Mouse (Mus musculus): ENCODE results near the gene Prmt1. TPM values are rescaled to one million over a fixed set of nuclear protein-coding genes. Genes with fewer than 3 reads are reported as not detected.

The Prmt1 gene
- total and polyA plus RNA-seq, 2 experiments from 2014 or later, result 208 to 598 TPM

DNA sequence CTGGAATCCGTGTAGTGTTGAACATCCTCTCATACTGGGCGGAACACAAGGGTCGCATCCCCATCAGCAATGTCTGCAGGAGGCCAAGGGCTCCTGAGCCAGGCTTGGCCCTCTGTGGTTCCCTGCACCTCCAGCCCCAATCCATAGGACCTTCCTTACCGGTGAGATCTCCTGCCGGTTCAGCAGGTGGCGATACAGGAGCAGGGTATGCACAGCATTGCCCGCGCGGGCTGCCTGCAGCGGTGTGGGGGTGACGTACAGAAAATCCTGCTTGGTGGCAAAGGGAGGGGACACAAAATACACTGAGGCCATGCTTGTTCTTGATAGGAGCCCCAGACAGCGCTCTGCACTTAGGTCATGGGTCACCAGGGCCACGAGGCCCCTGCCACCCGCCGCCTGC, 19.7 kb downstream of the Prmt1 start:
- TF ChIP-seq CTCF (IDR thresholded peaks at IDR 0.05; ENCODE audit: low read depth), result 0 out of 2 replicates have a peak, but pooled peaks have one; percentile 6
- H3K4me2 ChIP-seq (ENCODE audit: low read depth), result no peak overlapping the region
- H3K4me1 ChIP-seq (ENCODE audit: insufficient read depth), result peaks cover 8% of the 10 kb centered on the region; the same call in 1 of the 2 replicates
- DNase-seq (no peak), ATAC-seq (no peak)
- H3K27me3 ChIP-seq (ENCODE audit: insufficient read depth, low read length), result no peaks in the 10 kb centered on the region
- H3K27ac ChIP-seq (ENCODE audit: low read depth, low read length), result no peak overlapping the region
- WGBS, result 85% methylated on average over 15 of the region's 15 CpGs
- H3K9ac ChIP-seq, result no peak overlapping the region
- no peak overlapping the region for H3K4me3 ChIP-seq (ENCODE audit: low read depth, low read length)
- H3K9me3 ChIP-seq (ENCODE audit: low read length), result no peaks in the 10 kb centered on the region
- peaks cover 54% of the 10 kb centered on the region for H3K36me3 ChIP-seq (ENCODE audit: insufficient read depth)

DNA sequence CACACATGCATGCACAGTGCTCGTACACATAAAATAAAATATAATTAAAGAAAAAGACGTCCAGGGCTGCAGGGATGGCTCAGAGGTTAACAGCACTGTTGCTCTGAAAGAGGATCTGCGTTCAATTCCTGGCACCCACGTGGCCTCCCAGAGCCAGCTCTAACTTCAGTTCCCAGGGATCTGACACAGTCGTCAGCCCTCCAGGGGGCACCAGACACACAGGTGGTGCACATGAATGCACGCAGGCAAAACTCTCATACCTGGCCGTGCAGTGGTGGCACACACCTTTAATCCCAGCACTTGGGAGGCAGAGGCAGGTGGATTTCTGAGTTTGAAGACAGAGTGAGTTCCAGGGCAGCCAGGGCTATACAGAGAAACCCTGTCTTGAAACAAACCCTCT, 20.4 kb downstream of the Prmt1 start:
- TF ChIP-seq CTCF (IDR thresholded peaks at IDR 0.05; ENCODE audit: low read depth), result no peak; the same call in 1 of the 2 replicates
- no peak overlapping the region for H3K9ac ChIP-seq
- ATAC-seq (no peak), DNase-seq (no peak)
- no peaks in the 10 kb centered on the region for H3K9me3 ChIP-seq (ENCODE audit: low read length)
- no peak overlapping the region for H3K4me3 ChIP-seq (ENCODE audit: low read depth, low read length)
- no peak overlapping the region for H3K4me2 ChIP-seq (ENCODE audit: low read depth)
- peaks cover 59% of the 10 kb centered on the region for H3K36me3 ChIP-seq (ENCODE audit: insufficient read depth)
- peaks cover 2% of the 10 kb centered on the region; the same call in 1 of the 2 replicates for H3K4me1 ChIP-seq (ENCODE audit: insufficient read depth)
- WGBS, result 78% methylated on average over 7 of the region's 7 CpGs
- no peaks in the 10 kb centered on the region for H3K27me3 ChIP-seq (ENCODE audit: insufficient read depth, low read length)
- no peak overlapping the region for H3K27ac ChIP-seq (ENCODE audit: low read depth, low read length)

DNA sequence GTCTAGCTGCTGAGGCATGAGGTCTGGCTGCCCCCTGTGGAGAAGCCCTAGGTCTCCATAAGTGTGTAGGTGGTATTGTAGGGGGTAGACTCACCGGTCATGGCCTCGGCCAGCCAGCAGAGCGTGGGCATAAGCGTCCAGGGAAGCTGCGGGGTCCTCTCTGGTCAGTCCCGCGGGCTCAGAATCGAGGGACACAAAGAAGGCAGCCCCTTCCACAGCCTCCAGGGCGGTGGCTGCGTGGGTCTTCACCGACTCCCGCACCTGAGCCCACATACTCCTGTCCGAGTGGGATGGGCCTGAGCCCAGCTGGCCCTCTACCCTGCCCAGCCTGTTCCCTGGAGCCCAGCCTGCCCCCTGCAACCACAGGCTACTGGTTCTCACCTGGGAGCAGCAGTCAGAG, 21.4 kb downstream of the Prmt1 start:
- H3K9ac ChIP-seq, result no peak overlapping the region
- no peak overlapping the region for H3K4me3 ChIP-seq (ENCODE audit: low read depth, low read length)
- H3K27ac ChIP-seq (ENCODE audit: low read depth, low read length), result no peak overlapping the region
- no peaks in the 10 kb centered on the region for H3K9me3 ChIP-seq (ENCODE audit: low read length)
- H3K4me2 ChIP-seq (ENCODE audit: low read depth), result no peak overlapping the region
- DNase-seq, result no peak
- H3K36me3 ChIP-seq (ENCODE audit: insufficient read depth), result peaks cover 67% of the 10 kb centered on the region
- ATAC-seq, result no peak
- WGBS, result 96% methylated on average over 13 of the region's 13 CpGs
- no peaks in the 10 kb centered on the region for H3K4me1 ChIP-seq (ENCODE audit: insufficient read depth)
- no peaks in the 10 kb centered on the region for H3K27me3 ChIP-seq (ENCODE audit: insufficient read depth, low read length)
- TF ChIP-seq CTCF (IDR thresholded peaks at IDR 0.05; ENCODE audit: low read depth), result no peak

DNA sequence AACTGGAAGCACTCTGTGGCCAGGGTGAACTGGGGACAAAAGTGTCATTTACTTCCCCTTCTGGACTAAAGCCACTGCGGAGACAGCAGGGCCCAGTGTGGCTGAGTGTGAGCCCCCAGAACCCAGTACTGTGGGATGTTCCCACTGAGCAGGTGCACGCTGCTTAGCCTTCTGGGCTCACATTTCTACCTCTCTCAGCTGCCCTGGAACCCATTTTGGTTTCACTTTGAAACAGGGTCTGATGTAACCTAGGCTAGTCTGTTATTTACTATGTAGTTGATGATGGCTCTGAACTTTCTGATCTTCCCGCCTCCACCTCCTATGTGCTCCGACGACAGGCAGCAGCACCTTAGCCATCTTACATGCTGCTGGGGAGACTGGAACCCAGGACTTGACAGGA, 23.5 kb downstream of the Prmt1 start:
- Histone ChIP-seq H3K27me3 (ENCODE audit: insufficient read depth, low read length) (no peaks in the 10 kb centered on the region), H3K4me3 (ENCODE audit: low read depth, low read length) (no peak overlapping the region), H3K4me1 (ENCODE audit: insufficient read depth) (no peaks in the 10 kb centered on the region), H3K9me3 (ENCODE audit: low read length) (no peaks in the 10 kb centered on the region), H3K27ac (ENCODE audit: low read depth, low read length) (no peak overlapping the region), H3K4me2 (ENCODE audit: low read depth) (no peak overlapping the region), H3K36me3 (ENCODE audit: insufficient read depth) (peaks cover 74% of the 10 kb centered on the region), H3K9ac (no peak overlapping the region)
- WGBS, result 89% methylated on average over 5 of the region's 5 CpGs
- TF ChIP-seq CTCF (IDR thresholded peaks at IDR 0.05; ENCODE audit: low read depth), result no peak
- ATAC-seq, result no peak
- no peak for DNase-seq

DNA sequence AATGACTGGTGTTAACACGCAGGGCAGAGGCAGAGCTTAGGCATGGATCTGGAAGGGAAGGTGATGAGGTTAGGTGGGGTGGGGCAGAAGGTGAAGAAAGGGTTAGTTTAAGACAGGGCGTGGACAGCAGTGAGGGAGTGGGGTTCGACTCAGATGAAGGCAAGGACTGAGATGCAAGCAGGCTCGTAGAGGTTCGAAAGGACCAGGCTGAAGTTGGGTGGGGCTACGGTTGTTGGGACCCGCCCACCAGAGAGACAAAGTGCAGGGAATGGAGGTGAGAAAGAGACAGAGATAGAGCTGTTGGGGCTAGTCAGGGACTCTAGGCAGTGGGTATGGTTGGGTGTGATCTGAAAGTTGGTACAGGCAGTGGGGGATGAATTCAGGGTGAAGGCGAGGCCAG, 24.0 kb downstream of the Prmt1 start:
- Histone ChIP-seq H3K9me3 (ENCODE audit: low read length) (no peaks in the 10 kb centered on the region), H3K27me3 (ENCODE audit: insufficient read depth, low read length) (no peaks in the 10 kb centered on the region), H3K27ac (ENCODE audit: low read depth, low read length) (no peak overlapping the region), H3K36me3 (ENCODE audit: insufficient read depth) (peaks cover 71% of the 10 kb centered on the region), H3K4me3 (ENCODE audit: low read depth, low read length) (no peak overlapping the region), H3K9ac (no peak overlapping the region), H3K4me2 (ENCODE audit: low read depth) (no peak overlapping the region), H3K4me1 (ENCODE audit: insufficient read depth) (no peaks in the 10 kb centered on the region)
- WGBS, result 88% methylated on average over 8 of the region's 8 CpGs
- DNase-seq, result no peak
- TF ChIP-seq CTCF (IDR thresholded peaks at IDR 0.05; ENCODE audit: low read depth), result no peak
- no peak for ATAC-seq

DNA sequence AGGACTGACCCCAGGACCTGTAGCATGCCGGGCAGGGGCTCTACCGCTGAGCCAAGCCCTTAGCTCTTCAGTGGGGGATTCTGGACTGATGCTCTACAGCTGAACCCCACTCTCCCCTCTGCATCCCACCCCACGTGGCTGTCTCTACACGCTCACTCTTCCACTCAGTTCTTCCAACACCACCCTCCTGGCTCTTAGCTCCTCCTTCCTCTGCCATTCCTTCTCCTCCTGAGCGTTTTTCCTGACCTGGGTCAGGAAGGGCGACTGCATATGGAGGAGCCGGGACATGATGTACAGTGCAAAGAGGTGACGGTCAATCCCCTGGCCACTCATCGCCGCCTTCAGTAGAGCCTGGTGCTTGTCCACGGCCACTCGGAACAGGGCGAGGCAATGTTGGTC, 25.9 kb downstream of the Prmt1 start:
- Histone ChIP-seq H3K27ac (ENCODE audit: low read depth, low read length) (no peak overlapping the region), H3K27me3 (ENCODE audit: insufficient read depth, low read length) (no peaks in the 10 kb centered on the region), H3K9ac (no peak overlapping the region), H3K4me3 (ENCODE audit: low read depth, low read length) (no peak overlapping the region), H3K4me1 (ENCODE audit: insufficient read depth) (no peaks in the 10 kb centered on the region), H3K4me2 (ENCODE audit: low read depth) (no peak overlapping the region), H3K36me3 (ENCODE audit: insufficient read depth) (peaks cover 57% of the 10 kb centered on the region), H3K9me3 (ENCODE audit: low read length) (no peaks in the 10 kb centered on the region)
- no peak for ATAC-seq
- WGBS, result 95% methylated on average over 13 of the region's 13 CpGs
- no peak for TF ChIP-seq CTCF (IDR thresholded peaks at IDR 0.05; ENCODE audit: low read depth)
- DNase-seq, result no peak

DNA sequence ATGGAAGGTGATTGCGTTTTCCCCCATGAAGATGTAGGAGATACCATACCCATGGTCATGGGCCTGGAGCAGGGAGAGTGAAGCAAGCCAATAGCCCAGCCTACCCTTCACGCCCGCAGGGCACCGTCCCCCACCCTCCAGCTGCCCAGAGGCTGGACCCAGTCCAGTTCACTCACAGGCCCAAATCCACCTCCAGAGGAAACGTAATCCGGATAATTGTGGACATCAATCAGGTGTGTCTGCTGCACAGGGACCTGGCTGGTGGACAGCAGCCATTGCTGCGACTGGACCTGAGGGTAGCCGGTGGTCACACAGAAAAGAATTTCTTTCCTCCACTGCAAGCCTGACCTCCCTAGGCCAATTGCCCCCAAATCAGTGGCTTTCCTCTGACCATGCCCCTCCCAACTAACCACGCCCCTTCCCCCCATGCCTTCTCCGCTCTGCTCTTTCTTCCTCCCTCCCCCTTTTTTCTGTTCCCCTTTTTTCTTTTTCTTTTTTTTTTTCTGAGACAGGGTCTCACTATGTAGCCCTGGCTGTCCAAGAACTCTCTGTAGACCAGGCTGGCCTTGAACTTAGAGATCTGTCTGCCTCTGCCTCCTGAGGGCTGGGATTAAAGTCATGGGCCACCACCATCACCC, 26.4 kb downstream of the Prmt1 start:
- H3K27me3 ChIP-seq (ENCODE audit: insufficient read depth, low read length), result no peaks in the 10 kb centered on the region
- WGBS, result 94% methylated on average over 10 of the region's 10 CpGs
- no peak for TF ChIP-seq CTCF (IDR thresholded peaks at IDR 0.05; ENCODE audit: low read depth)

More for the DNA sequence above, 26.4 kb downstream of the Prmt1 start:
- H3K9ac ChIP-seq, result no peak overlapping the region
- H3K4me3 ChIP-seq (ENCODE audit: low read depth, low read length), result no peak overlapping the region
- H3K36me3 ChIP-seq (ENCODE audit: insufficient read depth), result peaks cover 52% of the 10 kb centered on the region
- DNase-seq (no peak), ATAC-seq (no peak)
- no peaks in the 10 kb centered on the region for H3K4me1 ChIP-seq (ENCODE audit: insufficient read depth)
- no peaks in the 10 kb centered on the region for H3K9me3 ChIP-seq (ENCODE audit: low read length)
- H3K27ac ChIP-seq (ENCODE audit: low read depth, low read length), result no peak overlapping the region
- H3K4me2 ChIP-seq (ENCODE audit: low read depth), result no peak overlapping the region
